Mouse (Mus musculus): Measurements from ENCODE around the gene Rerg. TPM values are rescaled to one million over a fixed set of nuclear protein-coding genes. Genes with fewer than 3 reads are reported as not detected.

Rerg gene
- polyA plus RNA-seq, 1 experiment from 2014 or later = 2.5 TPM

GRCm38 (mm10) chr6:137190577-137190976, 20.3 kb upstream of the Rerg start:
- Histone ChIP-seq H3K9me3 (replicated peaks) (no peaks in the 10 kb centered on the region), H3K27ac (no peak overlapping the region), H3K4me2 (no peak overlapping the region), H3K27me3 (no peaks in the 10 kb centered on the region), H3K4me1 (replicated peaks) (no peaks in the 10 kb centered on the region), H3K9ac (no peak overlapping the region), H3K36me3 (no peaks in the 10 kb centered on the region), H3K4me3 (replicated peaks) (no peak overlapping the region)
- DNase-seq (no peak), ATAC-seq (ENCODE audit: low read depth) (no peak)
- 74% methylated on average over 6 of the region's 6 CpGs for WGBS (ENCODE audit: insufficient replicate concordance)

DNA sequence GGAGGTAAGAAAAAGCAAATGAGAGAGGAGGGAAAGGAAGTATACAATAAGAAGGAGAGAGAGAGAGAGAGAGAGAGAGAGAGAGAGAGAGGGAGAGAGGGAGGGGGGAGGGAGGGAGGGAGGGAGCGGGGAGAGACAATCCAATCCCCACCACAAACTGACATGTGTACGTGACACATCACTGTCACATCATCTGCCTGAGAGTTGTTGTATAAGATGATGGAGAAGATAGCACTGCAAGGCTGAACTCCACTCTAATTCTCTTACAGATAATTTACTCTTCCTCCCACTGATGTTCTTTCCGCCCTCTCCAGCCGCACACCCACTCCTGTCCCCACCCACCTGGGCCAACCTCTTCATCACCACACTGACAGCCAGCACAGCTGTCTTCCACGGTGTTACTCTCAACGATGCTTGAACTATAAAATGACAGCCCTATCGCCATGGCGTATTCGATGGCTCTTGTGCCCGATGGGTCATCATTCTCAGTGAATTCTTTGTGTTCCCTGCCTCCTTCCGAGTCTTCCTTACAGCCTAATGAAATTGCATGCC, 18.2 kb upstream of the Rerg start:
- Histone ChIP-seq H3K9ac (no peak overlapping the region), H3K4me1 (replicated peaks) (no peaks in the 10 kb centered on the region), H3K27me3 (no peaks in the 10 kb centered on the region), H3K36me3 (no peaks in the 10 kb centered on the region), H3K4me3 (replicated peaks) (no peak overlapping the region), H3K9me3 (replicated peaks) (no peaks in the 10 kb centered on the region), H3K4me2 (no peak overlapping the region), H3K27ac (no peak overlapping the region)
- 59% methylated on average over 10 of the region's 11 CpGs for WGBS (ENCODE audit: insufficient replicate concordance)
- ATAC-seq (ENCODE audit: low read depth) (no peak), DNase-seq (no peak)

GRCm38 (mm10) chr6:137187426-137187825, 17.1 kb upstream of the Rerg start:
- Histone ChIP-seq H3K4me2 (no peak overlapping the region), H3K27ac (no peak overlapping the region), H3K36me3 (no peaks in the 10 kb centered on the region), H3K4me1 (replicated peaks) (no peaks in the 10 kb centered on the region), H3K9ac (no peak overlapping the region), H3K27me3 (no peaks in the 10 kb centered on the region), H3K9me3 (replicated peaks) (no peaks in the 10 kb centered on the region), H3K4me3 (replicated peaks) (no peak overlapping the region)
- no peak for ATAC-seq (ENCODE audit: low read depth)
- WGBS (ENCODE audit: insufficient replicate concordance) = 57% methylated on average over 3 of the region's 3 CpGs
- DNase-seq = no peak

GRCm38 (mm10) chr6:137180636-137181035, 10.3 kb upstream of the Rerg start:
- no peak overlapping the region for H3K4me3 ChIP-seq (replicated peaks)
- ATAC-seq (ENCODE audit: low read depth) = no peak
- WGBS (ENCODE audit: insufficient replicate concordance) = 60% methylated on average over 6 of the region's 6 CpGs

GRCm38 (mm10) chr6:137180115-137180514, 9.8 kb upstream of the Rerg start:
- Histone ChIP-seq H3K36me3 (no peaks in the 10 kb centered on the region), H3K9me3 (replicated peaks) (no peaks in the 10 kb centered on the region), H3K27ac (no peak overlapping the region), H3K27me3 (no peaks in the 10 kb centered on the region), H3K4me2 (no peak overlapping the region), H3K4me1 (replicated peaks) (no peaks in the 10 kb centered on the region), H3K4me3 (replicated peaks) (no peak overlapping the region), H3K9ac (no peak overlapping the region)
- 57% methylated on average over 8 of the region's 8 CpGs for WGBS (ENCODE audit: insufficient replicate concordance)
- DNase-seq (no peak), ATAC-seq (ENCODE audit: low read depth) (no peak)

More at GRCm38 (mm10) chr6:137180636-137181035, 10.3 kb upstream of the Rerg start:
- H3K4me2 ChIP-seq = no peak overlapping the region
- DNase-seq = no peak
- H3K27ac ChIP-seq = no peak overlapping the region
- no peak overlapping the region for H3K9ac ChIP-seq
- H3K4me1 ChIP-seq (replicated peaks) = no peaks in the 10 kb centered on the region
- H3K9me3 ChIP-seq (replicated peaks) = no peaks in the 10 kb centered on the region
- no peaks in the 10 kb centered on the region for H3K36me3 ChIP-seq
- no peaks in the 10 kb centered on the region for H3K27me3 ChIP-seq

GRCm38 (mm10) chr6:137179026-137179425, 8.7 kb upstream of the Rerg start:
- DNase-seq = no peak
- WGBS (ENCODE audit: insufficient replicate concordance) = 61% methylated on average over 3 of the region's 3 CpGs
- no peak for ATAC-seq (ENCODE audit: low read depth)

GRCm38 (mm10) chr6:137170646-137171045, 349 bp upstream of the Rerg start:
- Histone ChIP-seq H3K4me3 (replicated peaks) (no peak overlapping the region), H3K27ac (no peak overlapping the region), H3K9ac (no peak overlapping the region), H3K4me1 (replicated peaks) (no peaks in the 10 kb centered on the region; the same call in 1 of the 2 replicates), H3K27me3 (peaks cover 29% of the 10 kb centered on the region), H3K9me3 (replicated peaks) (no peaks in the 10 kb centered on the region), H3K36me3 (no peaks in the 10 kb centered on the region), H3K4me2 (no peak overlapping the region)
- WGBS (ENCODE audit: insufficient replicate concordance) = 40% methylated on average over 7 of the region's 7 CpGs
- ATAC-seq (ENCODE audit: low read depth) (no peak), DNase-seq (no peak)

More at GRCm38 (mm10) chr6:137179026-137179425, 8.7 kb upstream of the Rerg start:
- Histone ChIP-seq H3K9me3 (replicated peaks) (no peaks in the 10 kb centered on the region), H3K4me3 (replicated peaks) (no peak overlapping the region), H3K27ac (no peak overlapping the region), H3K36me3 (no peaks in the 10 kb centered on the region), H3K9ac (no peak overlapping the region), H3K4me1 (replicated peaks) (no peaks in the 10 kb centered on the region), H3K4me2 (no peak overlapping the region), H3K27me3 (no peaks in the 10 kb centered on the region)

DNA sequence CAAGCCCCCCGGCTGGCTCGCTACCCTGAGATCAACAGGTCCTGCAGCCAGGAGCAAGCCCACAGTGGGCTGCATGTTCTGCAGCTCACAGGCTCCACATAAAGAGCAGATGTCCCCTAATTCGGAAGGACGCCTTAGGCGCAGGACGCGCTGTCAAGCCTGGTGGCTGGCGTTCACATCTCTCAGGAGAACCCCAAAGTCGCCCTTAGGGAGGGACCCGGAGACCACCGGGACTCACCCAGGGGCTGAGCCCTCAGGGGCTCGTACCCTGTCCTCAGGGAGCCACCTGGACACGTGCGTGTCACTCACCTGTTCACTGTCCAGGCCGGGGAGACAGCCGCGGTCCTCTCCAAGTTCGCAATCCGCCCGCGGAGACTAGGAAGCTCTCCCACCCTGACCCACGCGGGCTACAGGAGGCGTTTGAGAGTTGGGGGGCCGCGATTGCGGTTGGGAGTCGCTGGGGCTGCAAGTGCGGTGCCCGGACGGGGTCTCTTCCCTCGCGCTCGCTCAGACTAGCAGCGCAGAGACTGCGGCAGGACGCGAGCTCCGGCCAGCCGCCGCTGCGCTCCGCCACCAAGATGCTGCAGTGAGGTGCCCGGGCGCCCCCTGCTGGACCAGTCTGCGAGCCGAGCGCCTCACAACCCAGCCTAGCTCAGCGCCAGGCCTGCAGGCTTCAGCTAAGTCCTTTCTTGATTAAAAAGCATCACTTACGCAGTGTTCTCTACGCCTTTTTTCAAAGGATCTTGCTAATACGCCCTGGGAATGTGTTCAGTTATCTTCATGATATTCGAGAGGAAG, 927 bp downstream of the Rerg start:
- WGBS (ENCODE audit: insufficient replicate concordance) = 2% methylated on average over 53 of the region's 53 CpGs
- peak overlapping the region; percentile 42 for H3K4me3 ChIP-seq (replicated peaks)
- no peaks in the 10 kb centered on the region for H3K9me3 ChIP-seq (replicated peaks)
- H3K27ac ChIP-seq = no peak overlapping the region
- H3K9ac ChIP-seq = peak overlapping the region; percentile 26; the same call in 1 of the 2 replicates
- H3K4me2 ChIP-seq = peak overlapping the region; percentile 58
- peaks cover 29% of the 10 kb centered on the region for H3K27me3 ChIP-seq
- ATAC-seq (ENCODE audit: low read depth) (peak; percentile 61; the same call in 1 of the 2 replicates), DNase-seq (peak; percentile 29)
- no peaks in the 10 kb centered on the region for H3K36me3 ChIP-seq
- no peaks in the 10 kb centered on the region; the same call in 1 of the 2 replicates for H3K4me1 ChIP-seq (replicated peaks)

DNA sequence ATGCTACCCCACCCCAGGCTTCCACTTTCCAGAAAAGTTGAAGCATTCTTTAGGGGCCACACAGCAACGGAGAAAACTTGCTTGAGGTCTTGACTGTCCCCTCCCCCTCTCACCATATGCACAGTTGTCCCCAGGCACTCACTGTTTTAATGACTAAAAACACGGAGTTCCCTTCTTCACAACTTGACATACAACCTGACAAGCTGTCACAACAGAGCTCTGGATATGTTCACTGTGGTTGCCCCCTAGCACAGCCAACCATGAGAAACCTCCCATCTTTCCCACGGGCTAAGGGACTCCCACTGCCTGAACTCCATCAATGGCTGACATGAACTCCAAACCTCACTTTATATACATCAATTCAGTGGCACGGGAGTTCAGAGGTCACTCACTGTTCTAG, 3.5 kb downstream of the Rerg start:
- Histone ChIP-seq H3K36me3 (no peaks in the 10 kb centered on the region), H3K27me3 (peaks cover 29% of the 10 kb centered on the region), H3K9me3 (replicated peaks) (no peaks in the 10 kb centered on the region), H3K4me2 (no peak overlapping the region), H3K9ac (no peak overlapping the region), H3K4me3 (replicated peaks) (no peak overlapping the region), H3K27ac (no peak overlapping the region), H3K4me1 (replicated peaks) (no peaks in the 10 kb centered on the region; the same call in 1 of the 2 replicates)
- ATAC-seq (ENCODE audit: low read depth) (no peak), DNase-seq (no peak)
- 35% methylated on average over 4 of the region's 4 CpGs for WGBS (ENCODE audit: insufficient replicate concordance)

GRCm38 (mm10) chr6:137163571-137163970, 6.7 kb downstream of the Rerg start:
- Histone ChIP-seq H3K27ac (no peak overlapping the region), H3K27me3 (peaks cover 7% of the 10 kb centered on the region), H3K4me1 (replicated peaks) (no peaks in the 10 kb centered on the region), H3K4me2 (no peak overlapping the region), H3K36me3 (no peaks in the 10 kb centered on the region), H3K9ac (no peak overlapping the region), H3K9me3 (replicated peaks) (no peaks in the 10 kb centered on the region), H3K4me3 (replicated peaks) (no peak overlapping the region)
- DNase-seq = no peak
- no peak for ATAC-seq (ENCODE audit: low read depth)
- 52% methylated on average over 10 of the region's 10 CpGs for WGBS (ENCODE audit: insufficient replicate concordance)

DNA sequence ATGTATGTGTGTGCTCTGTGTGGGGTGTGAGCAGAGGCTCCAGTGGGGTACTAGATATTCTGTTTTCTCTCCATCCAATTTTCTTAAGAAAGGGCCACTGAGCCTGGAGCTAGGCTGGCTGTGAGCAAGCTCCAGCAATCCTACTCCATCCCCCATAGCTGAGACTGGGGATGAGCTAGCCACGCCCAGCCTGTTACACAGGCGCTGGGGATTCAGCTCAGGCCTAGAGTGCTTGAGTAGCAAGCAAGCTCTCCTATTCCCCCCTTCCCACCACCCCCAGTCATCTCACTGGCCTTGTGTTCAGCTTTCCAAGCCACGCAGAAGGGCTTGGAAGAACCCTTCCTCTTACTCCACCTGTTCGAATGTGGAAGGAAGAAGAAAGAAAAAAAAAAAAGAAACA, 7.2 kb downstream of the Rerg start:
- Histone ChIP-seq H3K27me3 (peaks cover 2% of the 10 kb centered on the region; the same call in 1 of the 2 replicates), H3K36me3 (no peaks in the 10 kb centered on the region), H3K9ac (no peak overlapping the region), H3K4me3 (replicated peaks) (no peak overlapping the region), H3K4me2 (no peak overlapping the region), H3K4me1 (replicated peaks) (no peaks in the 10 kb centered on the region), H3K9me3 (replicated peaks) (no peaks in the 10 kb centered on the region), H3K27ac (no peak overlapping the region)
- ATAC-seq (ENCODE audit: low read depth) (no peak), DNase-seq (no peak)
- WGBS (ENCODE audit: insufficient replicate concordance) = 69% methylated on average over 4 of the region's 4 CpGs

- no peak for DNase-seq
- Histone ChIP-seq H3K4me1 (replicated peaks) (no peaks in the 10 kb centered on the region), H3K36me3 (no peaks in the 10 kb centered on the region), H3K27me3 (no peaks in the 10 kb centered on the region), H3K27ac (no peak overlapping the region), H3K4me2 (no peak overlapping the region), H3K9ac (no peak overlapping the region), H3K9me3 (replicated peaks) (no peaks in the 10 kb centered on the region), H3K4me3 (replicated peaks) (no peak overlapping the region)
- 75% methylated on average over 7 of the region's 7 CpGs for WGBS (ENCODE audit: insufficient replicate concordance)
- no peak for ATAC-seq (ENCODE audit: low read depth)
These were observed 7.8 kb downstream of the Rerg start for GRCm38 (mm10) chr6:137162481-137162880.
